Comparison of ENCODE assay signal across 8 mouse cellular contexts in the genomic region with DNA sequence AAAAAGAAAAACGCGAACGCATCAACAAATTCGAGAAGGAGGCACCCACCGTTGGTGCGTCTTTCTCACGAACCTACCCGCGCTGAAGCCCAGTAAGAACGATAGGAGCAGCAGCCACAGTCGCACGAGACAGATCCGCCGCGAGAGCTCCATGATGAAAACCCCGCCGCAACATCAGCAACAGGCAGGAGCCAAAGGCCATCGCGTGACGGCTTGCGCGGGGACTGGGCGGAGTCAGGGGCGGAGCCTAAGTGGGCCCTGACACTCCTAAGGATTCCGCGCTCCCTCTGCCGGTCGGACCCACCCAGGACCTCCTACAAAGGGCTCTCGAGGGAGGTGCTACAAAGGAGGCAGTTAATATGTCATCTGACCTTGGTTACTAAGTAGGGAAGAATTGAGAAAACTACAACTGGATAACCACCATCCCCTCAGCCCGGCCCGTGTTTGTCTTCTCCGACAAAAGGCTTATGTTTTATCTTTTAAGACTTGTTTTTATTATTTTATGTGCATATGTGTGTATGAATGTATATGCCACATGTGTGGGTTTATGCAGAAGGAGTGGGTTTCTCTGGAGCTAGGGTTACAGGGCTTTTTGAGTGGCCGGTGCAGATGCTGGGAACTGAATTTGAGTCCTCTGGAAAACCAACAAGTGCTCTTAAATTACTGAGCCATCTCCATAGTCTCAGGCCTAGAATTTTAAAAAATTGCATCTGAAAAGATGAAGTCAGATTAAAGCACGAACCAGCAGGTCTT. TPM values are rescaled to one million over a fixed set of nuclear protein-coding genes. Genes with fewer than 3 reads are reported as not detected.
DNase-seq lines count a peak whose midpoint lies in the region; ATAC-seq lines count a peak whose summit lies in the region.

Gene Scpep1, minus strand, starts transcription at position 249 of the 753 bp plus-strand sequence.

- H3K27me3 ChIP-seq in hindbrain, embryonic 12.5 days: no peaks in the 10 kb centered on the region

- no peaks in the 10 kb centered on the region for H3K9me3 ChIP-seq in hindbrain, embryonic 12.5 days (replicated peaks)

- H3K36me3 ChIP-seq in hindbrain, embryonic 12.5 days: peaks cover 3% of the 10 kb centered on the region; the same call in 1 of the 2 replicates

- WGBS in hindbrain, embryonic 12.5 days: 5% methylated on average over 34 of the region's 34 CpGs

- H3K4me2 ChIP-seq in hindbrain, embryonic 12.5 days (replicated peaks): peak within 1 kb of the TSS; percentile 59

- peak within 1 kb of the TSS; percentile 45; the same call in 1 of the 2 replicates for H3K27ac ChIP-seq in hindbrain, embryonic 12.5 days

- H3K9ac ChIP-seq in hindbrain, embryonic 12.5 days: peak within 1 kb of the TSS; percentile 55

- peak; percentile 97 for ATAC-seq in hindbrain, embryonic 12.5 days (ENCODE audit: low FRiP score)

- H3K4me3 ChIP-seq in hindbrain, embryonic 12.5 days: peak within 1 kb of the TSS; percentile 46

- no peaks in the 10 kb centered on the region; the same call in 1 of the 2 replicates for H3K4me1 ChIP-seq in hindbrain, embryonic 12.5 days

- DNase-seq in NIH3T3 (ENCODE audit: low read depth): peak; percentile 99
- peak; percentile 98 to 99 for DNase-seq in cerebellum, postnatal 10 days
- peak; percentile 91 to 94 for DNase-seq in frontal cortex, postnatal 10 days (ENCODE audit: low spot score in 2 of 2)
- peak; percentile 89 to 96 for DNase-seq in layer of hippocampus, postnatal 14 days (ENCODE audit: low spot score in 2 of 2)
- peak; percentile 99 for DNase-seq in lung, postnatal 14 days
- peak; percentile 85 for DNase-seq in retina, adult 2 months (ENCODE audit: low read depth, low spot score)
- peak; percentile 97 to 98 for DNase-seq in thymus, postnatal 36 days

RNA-seq across cellular contexts. Expression of gene Scpep1, which starts in this region (rescaled TPM):
- polyA plus RNA-seq in hindbrain, embryonic 12.5 days (2016; fragmentation: Nextera tagmentation; extraction: Ambion mirVana): 44.1 and 46.2 TPM in 2 replicates
- 10 to 100 TPM; 17.0 to 17.4 TPM for total RNA-seq in layer of hippocampus, postnatal 14 days (2021)

Comparison
In these comparisons a context has a peak if more than half of its experiments do, and no peak if none do; other contexts are left out.
1. Peak in every context shown above with its lines: DNase-seq, ATAC-seq, H3K4me3 ChIP-seq and H3K27ac ChIP-seq.